Mouse (Mus musculus): Measurements from ENCODE around the gene Ppp1cc. TPM values are rescaled to one million over a fixed set of nuclear protein-coding genes. Genes with fewer than 3 reads are reported as not detected.
"Not testable (repeated sequence)": the region's sequence is repeated elsewhere in the genome, so short reads cannot be mapped to it uniquely, and the experiment has no call there.

The Ppp1cc gene
- polyA plus RNA-seq, 1 experiment from 2014 or later, result 114 TPM

- H3K27me3 ChIP-seq (ENCODE audit: control insufficient read depth, insufficient read depth, low read depth, low read length), result no peaks in the 10 kb centered on the region
- H3K9ac ChIP-seq (ENCODE audit: low read depth, low read length), result no peak overlapping the region
- no peaks in the 10 kb centered on the region for H3K9me3 ChIP-seq (replicated peaks; ENCODE audit: control insufficient read depth, low read length)
- no peak overlapping the region for H3K27ac ChIP-seq (ENCODE audit: low read length)
- H3K4me2 ChIP-seq (ENCODE audit: low read depth, low read length), result no peak overlapping the region
- H3K4me1 ChIP-seq (ENCODE audit: control insufficient read depth, low read depth, low read length), result no peaks in the 10 kb centered on the region; the same call in 1 of the 2 replicates
- no peak for ATAC-seq (ENCODE audit: low read depth)
- no peak overlapping the region for H3K4me3 ChIP-seq (ENCODE audit: low read depth, low read length)
- peaks cover 68% of the 10 kb centered on the region for H3K36me3 ChIP-seq (ENCODE audit: control insufficient read depth, insufficient read depth)
- 90% methylated on average over 8 of the region's 8 CpGs for WGBS (ENCODE audit: insufficient replicate concordance)
Observed at GRCm38 (mm10) chr5:122171058-122171457, 13.0 kb downstream of the Ppp1cc start.

- no peak overlapping the region for H3K4me2 ChIP-seq (ENCODE audit: low read depth, low read length)
- no peaks in the 10 kb centered on the region for H3K9me3 ChIP-seq (replicated peaks; ENCODE audit: control insufficient read depth, low read length)
- H3K36me3 ChIP-seq (ENCODE audit: control insufficient read depth, insufficient read depth), result peaks cover 44% of the 10 kb centered on the region
- no peaks in the 10 kb centered on the region for H3K4me1 ChIP-seq (ENCODE audit: control insufficient read depth, low read depth, low read length)
- no peak for ATAC-seq (ENCODE audit: low read depth)
- H3K27ac ChIP-seq (ENCODE audit: low read length), result no peak overlapping the region
- H3K9ac ChIP-seq (ENCODE audit: low read depth, low read length), result no peak overlapping the region
- no peaks in the 10 kb centered on the region for H3K27me3 ChIP-seq (ENCODE audit: control insufficient read depth, insufficient read depth, low read depth, low read length)
- H3K4me3 ChIP-seq (ENCODE audit: low read depth, low read length), result no peak overlapping the region
- 71% methylated on average over 2 of the region's 2 CpGs for WGBS (ENCODE audit: insufficient replicate concordance)
Observed at GRCm38 (mm10) chr5:122175402-122175801, 17.3 kb downstream of the Ppp1cc start.

GRCm38 (mm10) chr5:122175961-122176360 lies 17.9 kb downstream of the Ppp1cc start:
- WGBS (ENCODE audit: insufficient replicate concordance), result 69% methylated on average over 7 of the region's 7 CpGs
- no peak for ATAC-seq (ENCODE audit: low read depth)

GRCm38 (mm10) chr5:122176398-122176797 lies 18.3 kb downstream of the Ppp1cc start:
- ATAC-seq (ENCODE audit: low read depth), result peak; percentile 59; the same call in 1 of the 2 replicates
- Histone ChIP-seq H3K4me2 (ENCODE audit: low read depth, low read length) (no peak overlapping the region), H3K36me3 (ENCODE audit: control insufficient read depth, insufficient read depth) (peaks cover 34% of the 10 kb centered on the region), H3K9ac (ENCODE audit: low read depth, low read length) (no peak overlapping the region), H3K4me1 (ENCODE audit: control insufficient read depth, low read depth, low read length) (no peaks in the 10 kb centered on the region), H3K9me3 (replicated peaks; ENCODE audit: control insufficient read depth, low read length) (no peaks in the 10 kb centered on the region), H3K4me3 (ENCODE audit: low read depth, low read length) (no peak overlapping the region), H3K27ac (ENCODE audit: low read length) (no peak overlapping the region), H3K27me3 (ENCODE audit: control insufficient read depth, insufficient read depth, low read depth, low read length) (no peaks in the 10 kb centered on the region)
- 32% methylated on average over 1 of the region's 1 CpGs for WGBS (ENCODE audit: insufficient replicate concordance)

More at GRCm38 (mm10) chr5:122175961-122176360, 17.9 kb downstream of the Ppp1cc start:
- H3K36me3 ChIP-seq (ENCODE audit: control insufficient read depth, insufficient read depth), result peaks cover 39% of the 10 kb centered on the region
- H3K27ac ChIP-seq (ENCODE audit: low read length), result no peak overlapping the region
- H3K4me2 ChIP-seq (ENCODE audit: low read depth, low read length), result no peak overlapping the region
- no peaks in the 10 kb centered on the region for H3K4me1 ChIP-seq (ENCODE audit: control insufficient read depth, low read depth, low read length)
- no peaks in the 10 kb centered on the region for H3K9me3 ChIP-seq (replicated peaks; ENCODE audit: control insufficient read depth, low read length)
- no peak overlapping the region for H3K4me3 ChIP-seq (ENCODE audit: low read depth, low read length)
- H3K9ac ChIP-seq (ENCODE audit: low read depth, low read length), result no peak overlapping the region
- H3K27me3 ChIP-seq (ENCODE audit: control insufficient read depth, insufficient read depth, low read depth, low read length), result no peaks in the 10 kb centered on the region

GRCm38 (mm10) chr5:122179665-122180064 lies 21.6 kb downstream of the Ppp1cc start:
- Histone ChIP-seq H3K4me3 (ENCODE audit: low read depth, low read length) (no peak overlapping the region), H3K36me3 (ENCODE audit: control insufficient read depth, insufficient read depth) (peaks cover 9% of the 10 kb centered on the region), H3K4me1 (ENCODE audit: control insufficient read depth, low read depth, low read length) (no peaks in the 10 kb centered on the region), H3K27me3 (ENCODE audit: control insufficient read depth, insufficient read depth, low read depth, low read length) (no peaks in the 10 kb centered on the region), H3K9ac (ENCODE audit: low read depth, low read length) (no peak overlapping the region), H3K9me3 (replicated peaks; ENCODE audit: control insufficient read depth, low read length) (no peaks in the 10 kb centered on the region), H3K4me2 (ENCODE audit: low read depth, low read length) (no peak overlapping the region), H3K27ac (ENCODE audit: low read length) (no peak overlapping the region)
- WGBS (ENCODE audit: insufficient replicate concordance), result 19% methylated on average over 6 of the region's 6 CpGs
- ATAC-seq (ENCODE audit: low read depth), result no peak

DNA sequence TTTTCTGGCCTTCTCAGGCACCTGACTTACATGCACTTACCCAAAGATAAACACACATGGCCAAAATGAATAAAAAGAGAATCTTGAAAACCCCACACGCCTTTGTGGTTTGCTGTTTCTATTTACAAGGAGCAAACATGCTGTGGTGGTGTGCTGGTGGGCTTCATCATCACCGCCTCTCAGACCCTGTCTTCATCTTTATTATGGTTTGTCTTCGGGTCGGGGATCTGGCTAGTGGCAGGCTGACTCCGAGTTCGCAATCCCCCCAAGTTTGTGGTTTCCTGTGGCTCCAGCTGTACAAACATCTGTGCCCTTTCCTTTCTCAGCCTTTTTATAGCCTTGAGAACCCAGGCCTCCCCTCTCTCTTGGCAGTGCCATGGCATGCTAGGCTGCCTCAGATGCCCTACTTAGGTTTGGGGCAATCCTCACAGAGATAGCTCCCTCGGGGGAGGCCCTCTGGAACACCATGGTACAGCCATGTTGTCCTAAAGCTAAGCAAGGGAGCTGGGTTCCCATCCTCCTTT lies 26.3 kb downstream of the Ppp1cc start:
- WGBS (ENCODE audit: insufficient replicate concordance), result 35% methylated on average over 7 of the region's 7 CpGs
- Histone ChIP-seq H3K4me1 (ENCODE audit: control insufficient read depth, low read depth, low read length) (no peaks in the 10 kb centered on the region), H3K27me3 (ENCODE audit: control insufficient read depth, insufficient read depth, low read depth, low read length) (no peaks in the 10 kb centered on the region), H3K9ac (ENCODE audit: low read depth, low read length) (no peak overlapping the region), H3K4me2 (ENCODE audit: low read depth, low read length) (no peak overlapping the region), H3K27ac (ENCODE audit: low read length) (no peak overlapping the region), H3K4me3 (ENCODE audit: low read depth, low read length) (no peak overlapping the region), H3K36me3 (ENCODE audit: control insufficient read depth, insufficient read depth) (no peaks in the 10 kb centered on the region), H3K9me3 (replicated peaks; ENCODE audit: control insufficient read depth, low read length) (no peaks in the 10 kb centered on the region)
- ATAC-seq (ENCODE audit: low read depth), result no peak

DNA sequence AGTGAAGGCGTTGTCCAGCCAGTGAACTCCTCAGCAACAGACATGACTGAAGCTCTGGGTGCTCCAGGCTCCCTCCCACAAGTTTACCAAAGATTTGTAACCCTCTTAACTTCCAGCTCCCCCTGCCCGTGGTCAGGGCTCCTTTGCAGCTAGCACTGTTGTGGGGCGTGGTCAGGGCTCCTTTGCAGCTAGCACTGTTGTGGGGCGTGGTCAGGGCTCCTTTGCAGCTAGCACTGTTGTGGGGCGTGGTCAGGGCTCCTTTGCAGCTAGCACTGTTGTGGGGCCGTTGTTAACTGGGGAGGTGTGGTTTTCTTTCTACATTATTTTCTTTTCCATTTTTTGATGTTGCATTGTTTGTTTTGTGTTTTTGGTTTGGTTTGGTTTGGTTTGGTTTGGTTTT lies 26.8 kb downstream of the Ppp1cc start:
- H3K9me3 ChIP-seq (replicated peaks; ENCODE audit: control insufficient read depth, low read length); H3K9ac ChIP-seq (ENCODE audit: low read depth, low read length); H3K4me2 ChIP-seq (ENCODE audit: low read depth, low read length); H3K27me3 ChIP-seq (ENCODE audit: control insufficient read depth, insufficient read depth, low read depth, low read length); H3K36me3 ChIP-seq (ENCODE audit: control insufficient read depth, insufficient read depth); H3K4me1 ChIP-seq (ENCODE audit: control insufficient read depth, low read depth, low read length); ATAC-seq (ENCODE audit: low read depth); H3K27ac ChIP-seq (ENCODE audit: low read length); H3K4me3 ChIP-seq (ENCODE audit: low read depth, low read length): not testable (repeated sequence)
- WGBS (ENCODE audit: insufficient replicate concordance), result 72% methylated on average over 6 of the region's 6 CpGs

GRCm38 (mm10) chr5:122189115-122189514 lies 31.0 kb downstream of the Ppp1cc start:
- 20% methylated on average over 3 of the region's 3 CpGs for WGBS (ENCODE audit: insufficient replicate concordance)

DNA sequence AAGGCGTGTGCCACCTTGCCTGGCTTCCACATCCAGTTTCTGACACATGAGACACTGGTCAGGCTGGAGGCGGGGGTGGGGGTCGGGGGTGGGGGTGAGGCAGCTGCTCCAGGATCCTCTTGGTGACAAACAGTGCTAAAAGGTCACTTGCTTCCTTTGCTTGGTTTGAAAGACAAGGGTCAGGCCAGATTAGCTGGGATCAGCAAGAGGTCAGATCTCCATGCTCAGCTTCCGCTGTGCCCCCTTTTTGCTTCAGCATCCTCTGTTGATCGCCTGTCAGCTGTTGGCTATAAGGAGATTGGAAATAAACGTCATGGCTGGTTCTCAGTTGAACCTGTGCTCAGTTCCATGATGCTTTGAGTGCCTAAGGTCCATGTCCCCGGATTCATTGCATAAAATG lies 32.4 kb downstream of the Ppp1cc start:
- H3K36me3 ChIP-seq (ENCODE audit: control insufficient read depth, insufficient read depth), result no peaks in the 10 kb centered on the region
- ATAC-seq (ENCODE audit: low read depth), result no peak
- no peak overlapping the region for H3K9ac ChIP-seq (ENCODE audit: low read depth, low read length)
- no peak overlapping the region for H3K27ac ChIP-seq (ENCODE audit: low read length)
- H3K9me3 ChIP-seq (replicated peaks; ENCODE audit: control insufficient read depth, low read length), result no peaks in the 10 kb centered on the region
- H3K4me1 ChIP-seq (ENCODE audit: control insufficient read depth, low read depth, low read length), result peaks cover 6% of the 10 kb centered on the region
- H3K27me3 ChIP-seq (ENCODE audit: control insufficient read depth, insufficient read depth, low read depth, low read length), result no peaks in the 10 kb centered on the region
- H3K4me2 ChIP-seq (ENCODE audit: low read depth, low read length), result no peak overlapping the region
- WGBS (ENCODE audit: insufficient replicate concordance), result 51% methylated on average over 7 of the region's 7 CpGs
- H3K4me3 ChIP-seq (ENCODE audit: low read depth, low read length), result no peak overlapping the region

More at GRCm38 (mm10) chr5:122189115-122189514, 31.0 kb downstream of the Ppp1cc start:
- H3K4me2 ChIP-seq (ENCODE audit: low read depth, low read length), result no peak overlapping the region
- no peaks in the 10 kb centered on the region for H3K36me3 ChIP-seq (ENCODE audit: control insufficient read depth, insufficient read depth)
- no peak overlapping the region for H3K27ac ChIP-seq (ENCODE audit: low read length)
- no peak overlapping the region for H3K4me3 ChIP-seq (ENCODE audit: low read depth, low read length)
- H3K9ac ChIP-seq (ENCODE audit: low read depth, low read length), result no peak overlapping the region
- no peaks in the 10 kb centered on the region for H3K9me3 ChIP-seq (replicated peaks; ENCODE audit: control insufficient read depth, low read length)
- peaks cover 6% of the 10 kb centered on the region for H3K4me1 ChIP-seq (ENCODE audit: control insufficient read depth, low read depth, low read length)
- no peaks in the 10 kb centered on the region for H3K27me3 ChIP-seq (ENCODE audit: control insufficient read depth, insufficient read depth, low read depth, low read length)
- no peak for ATAC-seq (ENCODE audit: low read depth)

Data from liver, embryonic 16.5 days (tissue).